Mouse (Mus musculus): Measurements from ENCODE around the gene Iscu. TPM values are rescaled to one million over a fixed set of nuclear protein-coding genes. Genes with fewer than 3 reads are reported as not detected.

Iscu gene
- total and polyA plus RNA-seq, 2 experiments from 2014 or later, result 116 to 215 TPM

DNA sequence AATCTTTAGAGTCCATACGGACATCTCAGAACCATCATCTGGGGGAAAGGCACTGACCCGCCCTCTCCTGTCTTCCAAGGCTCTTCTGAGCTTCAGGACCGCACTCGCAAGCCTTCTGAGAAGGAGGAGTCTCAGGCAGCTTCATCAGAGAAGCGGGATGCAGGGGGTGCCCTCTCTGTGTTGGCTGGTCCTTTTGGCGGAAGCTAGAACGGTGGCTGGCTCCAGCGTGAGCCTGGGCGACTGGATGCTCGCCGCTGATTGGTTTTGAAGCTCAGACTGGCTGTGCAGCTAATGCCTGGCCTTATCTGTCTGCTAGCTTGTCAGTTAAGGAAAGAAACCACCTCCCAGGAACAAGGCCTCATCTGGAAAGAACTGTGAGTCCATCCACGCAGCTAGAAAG lies 45.3 kb upstream of the Iscu start:
- Histone ChIP-seq H3K27me3 (ENCODE audit: control insufficient read depth, insufficient read depth, low read length) (peaks cover 18% of the 10 kb centered on the region; the same call in 1 of the 2 replicates), H3K36me3 (replicated peaks; ENCODE audit: control insufficient read depth, insufficient read depth, low read length) (no peaks in the 10 kb centered on the region), H3K9ac (replicated peaks; ENCODE audit: low read depth, low read length) (no peak overlapping the region), H3K4me1 (ENCODE audit: control insufficient read depth, insufficient read depth) (no peaks in the 10 kb centered on the region), H3K4me2 (ENCODE audit: low read depth, low read length) (no peak overlapping the region), H3K9me3 (replicated peaks; ENCODE audit: control insufficient read depth, low read length) (no peaks in the 10 kb centered on the region), H3K4me3 (ENCODE audit: low read depth, low read length) (no peak overlapping the region), H3K27ac (ENCODE audit: low read depth) (no peak overlapping the region)
- no peak for DNase-seq (ENCODE audit: low spot score)
- 32% methylated on average over 12 of the region's 12 CpGs for WGBS
- no peak for ATAC-seq (ENCODE audit: insufficient read depth, low read depth)
- TF ChIP-seq CTCF (IDR thresholded peaks at IDR 0.05; ENCODE audit: low read depth), result no peak
- TF ChIP-seq EP300 (IDR thresholded peaks at IDR 0.05; ENCODE audit: low read depth), result no peak

DNA sequence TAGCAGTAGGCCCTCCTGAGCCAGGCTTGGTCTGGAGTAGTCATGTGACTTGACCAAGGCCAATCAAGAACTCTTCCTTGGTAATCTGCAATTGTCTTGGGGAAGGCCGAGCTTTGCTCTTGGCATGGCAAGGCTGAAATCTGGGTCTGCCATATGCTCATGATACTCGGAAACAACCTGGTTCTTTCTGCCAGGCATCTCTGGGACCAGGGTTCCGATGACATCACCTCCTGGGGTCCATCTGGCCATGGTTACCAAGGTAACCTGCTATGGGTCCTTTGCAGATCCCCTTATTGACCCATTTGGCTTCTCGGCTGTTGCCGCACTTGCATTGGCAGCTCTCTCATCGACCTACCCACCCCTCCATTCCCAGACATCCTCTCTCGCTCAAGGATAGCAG lies 44.5 kb upstream of the Iscu start:
- DNase-seq (ENCODE audit: low spot score) (no peak), ATAC-seq (ENCODE audit: insufficient read depth, low read depth) (no peak)
- WGBS, result 80% methylated on average over 7 of the region's 7 CpGs
- H3K4me3 ChIP-seq (ENCODE audit: low read depth, low read length), result no peak overlapping the region
- H3K4me2 ChIP-seq (ENCODE audit: low read depth, low read length), result no peak overlapping the region
- no peak overlapping the region for H3K27ac ChIP-seq (ENCODE audit: low read depth)
- TF ChIP-seq EP300 (IDR thresholded peaks at IDR 0.05; ENCODE audit: low read depth) (no peak), CTCF (IDR thresholded peaks at IDR 0.05; ENCODE audit: low read depth) (no peak)
- peaks cover 18% of the 10 kb centered on the region; the same call in 1 of the 2 replicates for H3K27me3 ChIP-seq (ENCODE audit: control insufficient read depth, insufficient read depth, low read length)
- no peaks in the 10 kb centered on the region for H3K36me3 ChIP-seq (replicated peaks; ENCODE audit: control insufficient read depth, insufficient read depth, low read length)
- no peaks in the 10 kb centered on the region for H3K4me1 ChIP-seq (ENCODE audit: control insufficient read depth, insufficient read depth)
- H3K9me3 ChIP-seq (replicated peaks; ENCODE audit: control insufficient read depth, low read length), result no peaks in the 10 kb centered on the region
- H3K9ac ChIP-seq (replicated peaks; ENCODE audit: low read depth, low read length), result no peak overlapping the region

DNA sequence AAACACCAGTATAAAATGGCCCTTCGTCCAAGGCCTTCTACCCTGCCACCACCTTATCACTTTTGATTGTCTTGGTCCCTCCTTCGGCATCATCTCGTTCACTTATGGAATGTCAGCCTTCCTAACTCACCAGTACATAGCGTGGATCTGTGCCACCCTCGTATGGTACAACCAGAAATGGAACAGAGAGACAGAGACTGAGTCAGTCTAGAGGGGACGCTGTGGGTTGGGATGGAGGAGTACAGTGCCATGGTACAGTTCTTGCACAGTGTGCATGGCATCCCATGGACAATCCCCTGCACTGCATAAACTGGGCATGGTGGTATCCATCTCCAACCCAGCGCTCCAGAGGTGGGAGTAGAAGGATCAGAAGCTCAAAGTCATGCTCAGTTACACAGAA lies 43.9 kb upstream of the Iscu start:
- Histone ChIP-seq H3K27me3 (ENCODE audit: control insufficient read depth, insufficient read depth, low read length) (peaks cover 13% of the 10 kb centered on the region; the same call in 1 of the 2 replicates), H3K27ac (ENCODE audit: low read depth) (no peak overlapping the region), H3K36me3 (replicated peaks; ENCODE audit: control insufficient read depth, insufficient read depth, low read length) (no peaks in the 10 kb centered on the region), H3K4me1 (ENCODE audit: control insufficient read depth, insufficient read depth) (no peaks in the 10 kb centered on the region), H3K4me2 (ENCODE audit: low read depth, low read length) (no peak overlapping the region), H3K9me3 (replicated peaks; ENCODE audit: control insufficient read depth, low read length) (no peaks in the 10 kb centered on the region), H3K9ac (replicated peaks; ENCODE audit: low read depth, low read length) (no peak overlapping the region), H3K4me3 (ENCODE audit: low read depth, low read length) (no peak overlapping the region)
- 74% methylated on average over 7 of the region's 7 CpGs for WGBS
- no peak for DNase-seq (ENCODE audit: low spot score)
- TF ChIP-seq EP300 (IDR thresholded peaks at IDR 0.05; ENCODE audit: low read depth) (no peak), CTCF (IDR thresholded peaks at IDR 0.05; ENCODE audit: low read depth) (no peak)
- ATAC-seq (ENCODE audit: insufficient read depth, low read depth), result no peak

DNA sequence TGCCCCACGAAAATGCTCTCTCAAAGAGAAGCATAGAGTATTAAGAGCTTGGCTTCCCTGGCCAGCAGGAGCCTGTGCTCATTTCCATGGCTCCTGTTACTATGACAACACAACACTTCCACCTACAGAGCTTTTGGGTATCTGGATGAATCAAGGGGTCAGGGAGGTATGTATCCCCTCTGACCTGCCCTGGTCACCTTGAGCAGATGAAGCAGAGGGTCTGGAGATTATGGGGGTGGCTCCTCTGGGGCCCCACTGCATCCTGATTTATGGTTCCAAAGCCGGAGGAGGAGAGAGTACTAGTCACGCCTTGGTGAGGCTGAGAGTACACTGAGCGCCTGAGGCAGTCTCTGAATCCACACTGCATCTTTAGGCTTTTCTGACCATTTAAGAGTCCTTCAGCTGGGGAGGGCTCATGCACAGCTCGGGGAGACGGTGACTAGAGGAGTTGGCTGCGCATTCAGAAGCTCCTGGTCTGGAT lies 41.9 kb upstream of the Iscu start:
- DNase-seq (ENCODE audit: low spot score), result no peak
- Histone ChIP-seq H3K36me3 (replicated peaks; ENCODE audit: control insufficient read depth, insufficient read depth, low read length) (no peaks in the 10 kb centered on the region), H3K9me3 (replicated peaks; ENCODE audit: control insufficient read depth, low read length) (no peaks in the 10 kb centered on the region), H3K27me3 (ENCODE audit: control insufficient read depth, insufficient read depth, low read length) (0 out of 2 replicates have a peak, but pooled peaks cover 6% of the 10 kb centered on the region), H3K4me2 (ENCODE audit: low read depth, low read length) (no peak overlapping the region), H3K9ac (replicated peaks; ENCODE audit: low read depth, low read length) (no peak overlapping the region), H3K4me3 (ENCODE audit: low read depth, low read length) (no peak overlapping the region), H3K4me1 (ENCODE audit: control insufficient read depth, insufficient read depth) (peaks cover 4% of the 10 kb centered on the region; the same call in 1 of the 2 replicates), H3K27ac (ENCODE audit: low read depth) (no peak overlapping the region)
- no peak for ATAC-seq (ENCODE audit: insufficient read depth, low read depth)
- WGBS, result 64% methylated on average over 7 of the region's 7 CpGs
- no peak for TF ChIP-seq EP300 (IDR thresholded peaks at IDR 0.05; ENCODE audit: low read depth)
- TF ChIP-seq CTCF (IDR thresholded peaks at IDR 0.05; ENCODE audit: low read depth), result no peak

DNA sequence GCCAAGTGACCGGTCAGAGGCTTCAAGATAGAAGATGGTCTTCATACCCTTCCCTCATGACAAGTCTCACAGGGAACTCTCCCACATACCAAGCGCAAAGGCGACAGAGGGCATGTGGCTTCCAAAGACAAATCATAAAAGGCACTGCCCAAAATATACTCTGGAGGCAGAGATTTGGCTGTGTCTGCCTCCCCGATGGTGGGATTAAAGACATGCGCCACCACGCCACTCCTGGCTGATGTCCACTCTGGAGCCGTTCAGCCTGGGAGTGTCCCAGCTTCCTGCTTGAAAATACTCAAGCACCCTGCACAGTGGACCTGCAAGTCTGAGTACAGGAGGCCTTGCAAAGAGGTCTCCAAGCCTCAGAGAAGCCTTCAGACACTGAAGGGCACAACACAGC lies 41.4 kb upstream of the Iscu start:
- WGBS, result 75% methylated on average over 7 of the region's 7 CpGs

DNA sequence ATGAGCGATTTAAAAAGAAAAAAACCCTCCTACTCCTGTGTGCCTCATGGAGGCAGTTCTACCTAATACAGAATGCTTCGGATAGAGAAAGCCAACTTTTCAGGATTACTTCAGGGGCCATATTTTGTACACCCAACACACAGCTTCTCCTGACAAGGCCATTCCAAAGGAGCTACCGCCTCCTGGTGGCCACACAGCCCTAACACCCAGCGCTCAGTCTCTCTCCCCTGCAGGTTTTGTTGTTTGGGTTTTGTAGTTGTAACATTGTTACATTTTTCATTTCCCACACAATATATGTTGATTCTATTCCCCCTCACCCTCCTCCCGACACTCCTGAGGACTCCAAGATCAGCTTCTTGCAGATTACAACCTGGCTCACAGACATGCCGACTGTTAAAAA lies 40.4 kb upstream of the Iscu start:
- no peak for DNase-seq (ENCODE audit: low spot score)

More for the DNA sequence above, 41.4 kb upstream of the Iscu start:
- Histone ChIP-seq H3K27ac (ENCODE audit: low read depth) (no peak overlapping the region), H3K4me2 (ENCODE audit: low read depth, low read length) (no peak overlapping the region), H3K9me3 (replicated peaks; ENCODE audit: control insufficient read depth, low read length) (no peaks in the 10 kb centered on the region), H3K27me3 (ENCODE audit: control insufficient read depth, insufficient read depth, low read length) (0 out of 2 replicates have a peak, but pooled peaks cover 6% of the 10 kb centered on the region), H3K4me3 (ENCODE audit: low read depth, low read length) (no peak overlapping the region), H3K36me3 (replicated peaks; ENCODE audit: control insufficient read depth, insufficient read depth, low read length) (no peaks in the 10 kb centered on the region), H3K4me1 (ENCODE audit: control insufficient read depth, insufficient read depth) (peaks cover 6% of the 10 kb centered on the region), H3K9ac (replicated peaks; ENCODE audit: low read depth, low read length) (no peak overlapping the region)
- DNase-seq (ENCODE audit: low spot score) (no peak), ATAC-seq (ENCODE audit: insufficient read depth, low read depth) (no peak)
- TF ChIP-seq EP300 (IDR thresholded peaks at IDR 0.05; ENCODE audit: low read depth) (no peak), CTCF (IDR thresholded peaks at IDR 0.05; ENCODE audit: low read depth) (no peak)

More for the DNA sequence above, 40.4 kb upstream of the Iscu start:
- Histone ChIP-seq H3K4me3 (ENCODE audit: low read depth, low read length) (no peak overlapping the region), H3K9ac (replicated peaks; ENCODE audit: low read depth, low read length) (no peak overlapping the region), H3K9me3 (replicated peaks; ENCODE audit: control insufficient read depth, low read length) (no peaks in the 10 kb centered on the region), H3K4me2 (ENCODE audit: low read depth, low read length) (no peak overlapping the region), H3K4me1 (ENCODE audit: control insufficient read depth, insufficient read depth) (peaks cover 12% of the 10 kb centered on the region), H3K27ac (ENCODE audit: low read depth) (no peak overlapping the region), H3K27me3 (ENCODE audit: control insufficient read depth, insufficient read depth, low read length) (no peaks in the 10 kb centered on the region), H3K36me3 (replicated peaks; ENCODE audit: control insufficient read depth, insufficient read depth, low read length) (no peaks in the 10 kb centered on the region)
- ATAC-seq (ENCODE audit: insufficient read depth, low read depth), result no peak
- peak; percentile 70 for TF ChIP-seq CTCF (IDR thresholded peaks at IDR 0.05; ENCODE audit: low read depth)
- TF ChIP-seq EP300 (IDR thresholded peaks at IDR 0.05; ENCODE audit: low read depth), result no peak
- 25% methylated on average over 6 of the region's 6 CpGs for WGBS

Measured in heart, postnatal 0 days (tissue).